Mouse (Mus musculus) forebrain, postnatal 0 days (tissue): ENCODE data around the gene Xndc1. TPM values are rescaled to one million over a fixed set of nuclear protein-coding genes. Genes with fewer than 3 reads are reported as not detected.
"Not testable (repeated sequence)": the region's sequence is repeated elsewhere in the genome, so short reads cannot be mapped to it uniquely, and the experiment has no call there.

ENCODE experiments used
- ATAC-seq: fragments of 200-750 bp; cut with Nextera tagmentation; 2 replicates; pipeline ENCODE4 v1.8.0; 2017; ENCODE audit warnings: mild to moderate bottlenecking, moderate library complexity
- DNase-seq: peaks from one replicate; pipeline ENCODE4 v3.0.0-alpha.2; 2015
- H3K27ac ChIP-seq: fragments of 300-500 bp; sonication (generic); 2 replicates; pipeline ENCODE4 v1.5.1; 2014; ENCODE audit warnings: low read depth, mild to moderate bottlenecking, antibody characterized with exemption, low read length, moderate library complexity, mixed read lengths
- H3K27me3 ChIP-seq: fragments of 300-500 bp; sonication (generic); 2 replicates; pipeline ENCODE4 v1.6.1; 2014; ENCODE audit warnings: mild to moderate bottlenecking, low read length, mixed read lengths; ENCODE audit not compliant: insufficient read depth
- H3K36me3 ChIP-seq: fragments of 300-500 bp; sonication (generic); 2 replicates; pipeline ENCODE4 v1.6.1; 2014; ENCODE audit warnings: mild to moderate bottlenecking, moderate library complexity; ENCODE audit not compliant: insufficient read depth
- H3K4me1 ChIP-seq: fragments of 300-500 bp; sonication (generic); 2 replicates; pipeline ENCODE4 v1.6.1; 2014; ENCODE audit warnings: antibody characterized with exemption; ENCODE audit not compliant: insufficient read depth
- H3K4me2 ChIP-seq: fragments of 300-500 bp; sonication (generic); 2 replicates; pipeline ENCODE4 v1.6.1; 2014; ENCODE audit warnings: low read depth, mild to moderate bottlenecking, moderate library complexity
- H3K4me3 ChIP-seq: fragments of 300-500 bp; sonication (generic); 2 replicates; pipeline ENCODE4 v1.5.1; 2014; ENCODE audit warnings: low read depth, low read length, mixed read lengths
- H3K9ac ChIP-seq: fragments of 300-500 bp; sonication (generic); 2 replicates; pipeline ENCODE4 v1.6.1; 2014; ENCODE audit warnings: mild to moderate bottlenecking
- H3K9me3 ChIP-seq: fragments of 300-500 bp; sonication (generic); 2 replicates; pipeline ENCODE4 v1.6.1; 2016; ENCODE audit warnings: low read length
- CTCF ChIP-seq: sonication (generic); IDR thresholded peaks from 2 replicates; pipeline ENCODE4 v1.5.1; 2016; ENCODE audit warnings: antibody characterized with exemption, control low read depth, low read depth
- WGBS: fragments of 180-500 bp; shearing (Covaris S2); extraction: QIAGEN DNeasy Blood & Tissue Kit; methylation state at CpG from one replicate; pipeline ENCODE4 v1.1.7; 2014; 5-methylcytosine and 5-hydroxymethylcytosine counted together
- polyA plus RNA-seq: library from polyadenylated mRNA; unstranded; fragments of >200 nt; fragmentation: Nextera tagmentation; extraction: Ambion mirVana; gene quantifications from 2 replicates; pipeline ENCODE4 v1.2.1, GENCODE M21; 2015
- total RNA-seq: library from RNA; depleted of rRNA; stranded (reverse); fragments of >200 nt; gene quantifications from 2 replicates; pipeline ENCODE4 v1.2.3, GENCODE M21; 2014; rRNA removed

Gene Xndc1
- total RNA-seq (23.4 and 32.7 TPM in 2 replicates), polyA plus RNA-seq (11.9 and 14.6 TPM in 2 replicates)

- peak within 1 kb of the TSS; percentile 83 for H3K4me3 ChIP-seq
- H3K27ac ChIP-seq, result peak within 1 kb of the TSS; percentile 88
- no peaks in the 10 kb centered on the region for H3K36me3 ChIP-seq
- ATAC-seq (peak; percentile 99), DNase-seq (peak; percentile 96)
- TF ChIP-seq CTCF, result no peak
- H3K27me3 ChIP-seq, result no peaks in the 10 kb centered on the region
- under 1% methylated on average over 56 of the region's 56 CpGs for WGBS
- peak within 1 kb of the TSS; percentile 73 for H3K4me2 ChIP-seq
- H3K4me1 ChIP-seq, result peaks cover 7% of the 10 kb centered on the region; the same call in 1 of the 2 replicates
- peak within 1 kb of the TSS; percentile 77 for H3K9ac ChIP-seq
- H3K9me3 ChIP-seq, result no peaks in the 10 kb centered on the region
Observed at GRCm38 (mm10) chr7:102065046-102065891, at the start of gene Xndc1, which contains the start of the genes Rnf121 and Xntrpc. Gene Xndc1 (plus strand): TSS chr7:102065511. Gene Rnf121 (minus strand): TSS chr7:102065469. Gene Xntrpc (plus strand): TSS chr7:102065713.

GRCm38 (mm10) chr7:102016936-102017335 lies 48.4 kb upstream of the Xndc1 start:
- H3K36me3 ChIP-seq, result peaks cover 86% of the 10 kb centered on the region

GRCm38 (mm10) chr7:102017452-102017851 lies 47.9 kb upstream of the Xndc1 start:
- WGBS, result 89% methylated on average over 5 of the region's 5 CpGs
- DNase-seq, result no peak
- H3K4me3 ChIP-seq, result no peak overlapping the region
- H3K4me2 ChIP-seq, result no peak overlapping the region
- no peak for TF ChIP-seq CTCF
- H3K9me3 ChIP-seq, result no peaks in the 10 kb centered on the region
- no peak overlapping the region for H3K27ac ChIP-seq
- H3K9ac ChIP-seq, result no peak overlapping the region
- no peak for ATAC-seq
- no peaks in the 10 kb centered on the region for H3K4me1 ChIP-seq
- H3K36me3 ChIP-seq, result peaks cover 84% of the 10 kb centered on the region
- H3K27me3 ChIP-seq, result no peaks in the 10 kb centered on the region

More at GRCm38 (mm10) chr7:102016936-102017335, 48.4 kb upstream of the Xndc1 start:
- Histone ChIP-seq H3K4me2 (no peak overlapping the region), H3K9ac (no peak overlapping the region), H3K4me1 (no peaks in the 10 kb centered on the region), H3K9me3 (no peaks in the 10 kb centered on the region), H3K4me3 (no peak overlapping the region), H3K27me3 (no peaks in the 10 kb centered on the region), H3K27ac (no peak overlapping the region)
- no peak for TF ChIP-seq CTCF
- WGBS, result 81% methylated on average over 4 of the region's 4 CpGs
- no peak for DNase-seq
- ATAC-seq, result no peak

GRCm38 (mm10) chr7:102018034-102018433 lies 47.3 kb upstream of the Xndc1 start:
- Histone ChIP-seq H3K4me1 (no peaks in the 10 kb centered on the region), H3K36me3 (peaks cover 84% of the 10 kb centered on the region), H3K27me3 (no peaks in the 10 kb centered on the region), H3K4me2 (no peak overlapping the region), H3K27ac (no peak overlapping the region), H3K9ac (no peak overlapping the region), H3K9me3 (no peaks in the 10 kb centered on the region), H3K4me3 (no peak overlapping the region)
- WGBS, result 79% methylated on average over 7 of the region's 7 CpGs
- DNase-seq (no peak), ATAC-seq (no peak)
- no peak for TF ChIP-seq CTCF

DNA sequence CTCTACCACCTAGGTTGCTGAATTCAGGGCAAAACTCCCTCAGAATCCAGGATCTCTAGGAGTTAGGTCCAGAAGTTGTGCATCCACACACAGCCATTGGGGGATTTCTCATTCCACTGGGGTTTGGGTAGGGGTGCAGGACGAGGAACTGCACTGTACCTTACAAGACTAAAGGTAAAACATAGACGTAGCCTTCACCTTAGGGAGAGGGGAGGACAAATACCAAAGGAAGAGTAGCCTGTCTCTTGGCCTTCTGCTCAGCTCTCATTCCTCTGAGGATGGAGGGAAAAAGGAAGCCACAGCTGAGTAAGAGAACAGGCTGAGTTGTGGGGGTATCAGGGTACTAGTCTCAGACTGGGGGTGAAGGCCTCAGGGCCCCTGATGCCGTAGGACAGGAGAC lies 46.7 kb upstream of the Xndc1 start, which contains the start of gene Il18bp:
Gene Il18bp (minus strand): TSS at position 101 of the 400 bp plus-strand sequence.
- WGBS, result 94% methylated on average over 3 of the region's 3 CpGs
- no peaks in the 10 kb centered on the region for H3K9me3 ChIP-seq
- H3K27me3 ChIP-seq, result no peaks in the 10 kb centered on the region
- no peak for TF ChIP-seq CTCF
- H3K4me3 ChIP-seq, result no peak within 1 kb of the TSS
- H3K27ac ChIP-seq, result no peak within 1 kb of the TSS
- no peaks in the 10 kb centered on the region for H3K4me1 ChIP-seq
- no peak for ATAC-seq
- no peak within 1 kb of the TSS for H3K9ac ChIP-seq
- peaks cover 84% of the 10 kb centered on the region for H3K36me3 ChIP-seq
- DNase-seq, result no peak
- H3K4me2 ChIP-seq, result no peak within 1 kb of the TSS

GRCm38 (mm10) chr7:102019362-102019761 lies 45.9 kb upstream of the Xndc1 start:
- ATAC-seq (no peak), DNase-seq (no peak)
- WGBS, result 71% methylated on average over 3 of the region's 3 CpGs
- no peak overlapping the region for H3K27ac ChIP-seq
- H3K4me2 ChIP-seq, result no peak overlapping the region
- H3K4me3 ChIP-seq, result no peak overlapping the region
- H3K27me3 ChIP-seq, result no peaks in the 10 kb centered on the region
- no peak for TF ChIP-seq CTCF
- no peak overlapping the region for H3K9ac ChIP-seq
- no peaks in the 10 kb centered on the region for H3K4me1 ChIP-seq
- no peaks in the 10 kb centered on the region for H3K9me3 ChIP-seq
- H3K36me3 ChIP-seq, result peaks cover 81% of the 10 kb centered on the region

- DNase-seq, H3K9ac ChIP-seq, H3K4me1 ChIP-seq, H3K27ac ChIP-seq, H3K4me2 ChIP-seq, H3K27me3 ChIP-seq, H3K4me3 ChIP-seq, ATAC-seq, H3K9me3 ChIP-seq: not testable (repeated sequence)
- peaks cover 76% of the 10 kb centered on the region for H3K36me3 ChIP-seq
- WGBS, result 83% methylated on average over 2 of the region's 2 CpGs
Observed at GRCm38 (mm10) chr7:102020934-102021333, 44.4 kb upstream of the Xndc1 start.
